Mouse (Mus musculus) lung, embryonic 14.5 days (tissue): Measurements from ENCODE around the gene AY358078. TPM values are rescaled to one million over a fixed set of nuclear protein-coding genes. Genes with fewer than 3 reads are reported as not detected.
"Not testable (repeated sequence)": the region's sequence is repeated elsewhere in the genome, so short reads cannot be mapped to it uniquely, and the experiment has no call there.

Experiments
- ATAC-seq: fragments of 200-750 bp; cut with Nextera tagmentation; 2 replicates; pipeline ENCODE4 v1.8.0; 2017; ENCODE audit warnings: mild to moderate bottlenecking, moderate TSS enrichment, moderate library complexity; ENCODE audit not compliant: insufficient read depth
- DNase-seq: peaks from one replicate; pipeline ENCODE4 v3.0.0-alpha.2; 2015
- H3K27ac ChIP-seq: fragments of 300-500 bp; sonication (generic); 2 replicates; pipeline ENCODE4 v1.5.1; 2014; ENCODE audit warnings: low read depth, mild to moderate bottlenecking, moderate library complexity
- H3K27me3 ChIP-seq: fragments of 300-500 bp; sonication (generic); 2 replicates; pipeline ENCODE4 v1.6.1; 2014; ENCODE audit warnings: low read length, control low read depth; ENCODE audit not compliant: insufficient read depth
- H3K36me3 ChIP-seq: fragments of 300-500 bp; sonication (generic); 2 replicates; pipeline ENCODE4 v1.6.1; 2014; ENCODE audit warnings: control low read depth; ENCODE audit not compliant: insufficient read depth
- H3K4me1 ChIP-seq: fragments of 300-500 bp; sonication (generic); 2 replicates; pipeline ENCODE4 v1.6.1; 2014; ENCODE audit warnings: antibody characterized with exemption, control low read depth; ENCODE audit not compliant: insufficient read depth
- H3K4me2 ChIP-seq: fragments of 300-500 bp; sonication (generic); 2 replicates; pipeline ENCODE4 v1.6.1; 2014; ENCODE audit warnings: mild to moderate bottlenecking
- H3K4me3 ChIP-seq: fragments of 300-500 bp; sonication (generic); 2 replicates; pipeline ENCODE4 v1.5.1; 2014; ENCODE audit warnings: low read depth, low read length
- H3K9ac ChIP-seq: fragments of 300-500 bp; sonication (generic); 2 replicates; pipeline ENCODE4 v1.6.1; 2014
- H3K9me3 ChIP-seq: fragments of 300-500 bp; sonication (generic); 2 replicates; pipeline ENCODE4 v1.6.1; 2016; ENCODE audit warnings: low read depth, low read length, control low read depth
- CTCF ChIP-seq: IDR thresholded peaks from 2 replicates; pipeline ENCODE4 v1.5.1; 2016; ENCODE audit warnings: antibody characterized with exemption, low read depth
- WGBS: fragments of 180-500 bp; shearing (Covaris S2); extraction: QIAGEN DNeasy Blood & Tissue Kit; methylation state at CpG from one replicate; pipeline ENCODE4 v1.1.7; 2014; 5-methylcytosine and 5-hydroxymethylcytosine counted together
- polyA plus RNA-seq: library from polyadenylated mRNA; unstranded; fragments of >200 nt; fragmentation: Nextera tagmentation; extraction: Ambion mirVana; gene quantifications from 2 replicates; pipeline ENCODE4 v1.2.1, GENCODE M21; 2014

The AY358078 gene
- polyA plus RNA-seq, 1 experiment from 2014 or later, result not detected

GRCm38 (mm10) chr14:51842781-51843180 lies 42.9 kb downstream of the AY358078 start:
- no peak for DNase-seq
- Histone ChIP-seq H3K27me3 (no peaks in the 10 kb centered on the region), H3K4me2 (no peak overlapping the region), H3K9me3 (no peaks in the 10 kb centered on the region), H3K4me3 (no peak overlapping the region), H3K9ac (no peak overlapping the region), H3K4me1 (no peaks in the 10 kb centered on the region), H3K27ac (no peak overlapping the region), H3K36me3 (no peaks in the 10 kb centered on the region)
- WGBS, result 78% methylated on average over 2 of the region's 2 CpGs
- ATAC-seq, result no peak
- TF ChIP-seq CTCF, result no peak

GRCm38 (mm10) chr14:51843882-51844281 lies 44.0 kb downstream of the AY358078 start:
- Histone ChIP-seq H3K27me3 (no peaks in the 10 kb centered on the region), H3K9ac (no peak overlapping the region), H3K4me3 (no peak overlapping the region), H3K36me3 (no peaks in the 10 kb centered on the region), H3K4me2 (no peak overlapping the region), H3K4me1 (no peaks in the 10 kb centered on the region), H3K9me3 (no peaks in the 10 kb centered on the region), H3K27ac (no peak overlapping the region)
- no peak for ATAC-seq
- TF ChIP-seq CTCF, result no peak
- no peak for DNase-seq

GRCm38 (mm10) chr14:51846566-51846965 lies 46.7 kb downstream of the AY358078 start:
- no peak for DNase-seq
- Histone ChIP-seq H3K36me3 (no peaks in the 10 kb centered on the region), H3K9ac (no peak overlapping the region), H3K27ac (no peak overlapping the region), H3K4me1 (no peaks in the 10 kb centered on the region), H3K9me3 (no peaks in the 10 kb centered on the region), H3K4me3 (no peak overlapping the region), H3K4me2 (no peak overlapping the region), H3K27me3 (no peaks in the 10 kb centered on the region)
- no peak for TF ChIP-seq CTCF
- ATAC-seq, result no peak
- WGBS, result 48% methylated on average over 3 of the region's 3 CpGs

- H3K9me3 ChIP-seq, H3K27ac ChIP-seq, H3K4me2 ChIP-seq, ATAC-seq, H3K4me3 ChIP-seq, H3K36me3 ChIP-seq, H3K4me1 ChIP-seq, H3K27me3 ChIP-seq, H3K9ac ChIP-seq: not testable (repeated sequence)
- 42% methylated on average over 3 of the region's 3 CpGs for WGBS
- peak; percentile 24 for DNase-seq
- peak; percentile 45 for TF ChIP-seq CTCF
Observed at GRCm38 (mm10) chr14:51851006-51851405, 51.2 kb downstream of the AY358078 start.

GRCm38 (mm10) chr14:51853399-51853798 lies 53.6 kb downstream of the AY358078 start, which contains the start of gene Ear6:
TSS of gene Ear6 (plus strand) at chr14:51853699.
- Histone ChIP-seq H3K4me3 (no peak within 1 kb of the TSS), H3K9me3 (no peaks in the 10 kb centered on the region), H3K27me3 (no peaks in the 10 kb centered on the region), H3K4me1 (no peaks in the 10 kb centered on the region), H3K4me2 (no peak within 1 kb of the TSS), H3K27ac (no peak within 1 kb of the TSS), H3K36me3 (no peaks in the 10 kb centered on the region), H3K9ac (no peak within 1 kb of the TSS)
- no peak for DNase-seq
- no peak for ATAC-seq
- TF ChIP-seq CTCF, result no peak

GRCm38 (mm10) chr14:51855280-51855679 lies 55.4 kb downstream of the AY358078 start:
- H3K4me1 ChIP-seq, H3K27me3 ChIP-seq, H3K4me2 ChIP-seq, H3K36me3 ChIP-seq, H3K27ac ChIP-seq, ATAC-seq, H3K9ac ChIP-seq, DNase-seq, H3K9me3 ChIP-seq, H3K4me3 ChIP-seq: not testable (repeated sequence)
- 61% methylated on average over 7 of the region's 7 CpGs for WGBS

GRCm38 (mm10) chr14:51863603-51864002 lies 63.8 kb downstream of the AY358078 start:
- not testable (repeated sequence) for ATAC-seq, H3K9me3 ChIP-seq, H3K9ac ChIP-seq, H3K4me3 ChIP-seq, H3K4me1 ChIP-seq, H3K4me2 ChIP-seq, H3K27me3 ChIP-seq, H3K27ac ChIP-seq, H3K36me3 ChIP-seq
- TF ChIP-seq CTCF, result peak; percentile 55
- peak; percentile 33 for DNase-seq
- 10% methylated on average over 1 of the region's 1 CpGs for WGBS

- H3K27me3 ChIP-seq, result no peaks in the 10 kb centered on the region
- H3K36me3 ChIP-seq, result no peaks in the 10 kb centered on the region
- no peak overlapping the region for H3K27ac ChIP-seq
- H3K9me3 ChIP-seq, result no peaks in the 10 kb centered on the region
- no peaks in the 10 kb centered on the region for H3K4me1 ChIP-seq
- 68% methylated on average over 2 of the region's 2 CpGs for WGBS
- no peak overlapping the region for H3K4me2 ChIP-seq
- DNase-seq (no peak), ATAC-seq (no peak)
- H3K9ac ChIP-seq, result no peak overlapping the region
- no peak overlapping the region for H3K4me3 ChIP-seq
- TF ChIP-seq CTCF, result no peak
Observed at GRCm38 (mm10) chr14:51870756-51871155, 70.9 kb downstream of the AY358078 start.
